Mouse (Mus musculus): ENCODE results near the gene Gm45521.
A peak's percentile ranks its signal among the peaks of the same experiment; 100 is the strongest.

Gene Gm45521

DNA sequence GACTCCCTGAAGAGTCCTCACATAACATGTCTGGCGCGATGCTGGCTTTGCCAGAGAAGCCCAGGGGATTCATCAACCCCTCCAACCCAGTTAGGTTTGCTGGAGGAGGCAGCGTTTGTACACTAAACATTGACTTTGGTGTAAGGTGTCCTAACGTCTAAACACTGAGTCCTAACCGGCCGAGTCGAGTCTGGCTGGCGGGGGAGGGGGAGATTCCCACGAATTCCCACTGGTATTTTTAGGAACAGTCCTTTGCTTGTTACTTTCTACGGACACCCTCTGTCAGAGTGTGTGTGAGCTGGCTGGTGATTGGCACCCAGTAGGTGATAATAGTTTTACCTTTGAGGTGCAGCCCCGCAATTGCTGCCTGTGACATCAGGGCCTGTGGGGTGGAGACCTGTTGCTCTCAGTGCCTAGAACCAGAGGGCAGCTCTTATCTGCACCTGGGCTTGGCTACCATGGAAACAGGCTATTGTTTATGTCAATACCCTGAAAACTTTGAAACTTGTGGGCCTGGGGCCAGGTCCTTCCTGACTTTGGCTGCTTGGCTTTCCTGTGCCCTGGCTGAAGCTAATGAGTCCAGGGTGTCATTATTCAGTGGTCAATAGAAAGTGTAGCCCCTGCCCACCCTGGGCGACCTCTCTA, 4.4 kb upstream of the Gm45521 start:
- DNase-seq (ENCODE audit: low spot score in 2 of 2) = no peak

DNA sequence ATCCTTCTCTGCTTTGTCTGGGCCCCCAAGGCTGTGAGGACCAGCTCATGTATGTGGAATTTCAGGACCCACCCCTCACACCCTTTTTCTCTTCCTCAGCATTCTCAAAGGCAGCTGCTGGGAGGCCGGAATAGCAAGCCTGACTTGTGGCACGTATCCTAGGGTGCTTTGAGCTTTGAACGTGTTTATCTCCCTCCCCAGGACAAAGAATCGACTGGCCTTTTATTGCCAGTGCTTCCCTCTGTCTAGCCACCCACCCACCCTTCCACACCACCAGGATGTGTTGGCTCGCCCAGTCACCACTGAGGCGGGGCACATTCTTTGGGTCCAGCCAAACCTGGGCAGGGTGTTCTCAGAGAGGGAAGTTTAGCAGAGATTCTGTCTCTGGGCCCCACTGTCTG, 3.0 kb upstream of the Gm45521 start:
- DNase-seq (ENCODE audit: low spot score in 2 of 2) = no peak

DNA sequence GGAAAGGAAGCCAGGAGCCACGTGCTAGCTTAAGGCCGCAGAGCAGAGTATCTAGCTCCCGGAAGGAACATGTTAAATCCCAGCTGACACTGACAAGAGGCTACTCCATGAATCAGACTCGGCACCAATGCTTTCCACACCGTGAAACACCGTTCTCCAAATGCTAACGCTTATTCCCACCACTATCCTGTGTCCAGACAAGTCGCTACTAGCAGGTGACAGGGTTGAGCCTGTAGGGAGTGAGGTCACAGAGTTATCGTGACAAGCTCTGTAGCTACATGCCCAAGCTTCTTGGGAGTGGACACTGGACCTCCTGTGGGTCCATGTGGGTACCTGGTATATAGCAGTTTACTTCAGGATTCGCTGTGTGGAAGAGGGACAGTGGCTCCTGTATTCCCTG, 661 bp upstream of the Gm45521 start:
- DNase-seq (ENCODE audit: low spot score in 2 of 2) = no peak

DNA sequence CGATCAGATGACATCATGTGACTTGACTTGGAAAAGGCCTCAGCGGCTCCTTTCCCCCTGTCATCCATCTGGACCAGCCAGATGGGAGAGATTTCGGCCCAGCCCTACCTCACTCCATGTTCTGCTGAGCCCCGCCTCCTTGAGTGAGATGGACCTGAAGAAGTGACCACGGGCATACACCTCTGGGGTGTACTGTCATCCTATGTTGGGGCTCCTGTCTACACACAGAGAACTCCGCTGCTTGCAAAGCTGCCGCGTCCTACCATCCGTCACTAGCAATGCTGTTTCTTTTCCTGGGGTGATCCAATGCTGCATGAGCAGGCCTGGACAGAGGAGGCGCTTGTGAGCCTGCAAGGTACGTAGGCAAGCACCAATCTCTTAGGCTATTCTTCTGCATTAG, 3.5 kb downstream of the Gm45521 start:
- DNase-seq (ENCODE audit: low spot score in 2 of 2) = peak; percentile 30 to 33

DNA sequence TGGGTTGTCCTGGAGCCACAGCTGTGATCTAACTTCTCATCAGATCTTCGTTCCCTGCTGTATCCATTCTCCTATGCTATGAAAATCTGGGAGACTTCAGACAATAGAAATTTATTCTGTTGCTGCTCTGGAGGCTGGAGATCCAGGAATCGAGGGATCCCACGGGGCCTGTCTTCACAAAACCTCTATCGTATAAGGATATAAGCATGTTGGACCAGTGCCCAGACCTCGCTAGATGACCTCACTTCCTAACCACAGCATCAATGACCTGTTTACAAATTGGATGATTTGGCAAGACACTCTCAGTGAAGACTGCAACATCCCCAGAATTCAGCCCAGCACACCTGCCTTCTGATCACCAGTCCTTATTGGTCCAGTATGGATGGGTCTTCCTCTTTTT, 4.6 kb downstream of the Gm45521 start:
- DNase-seq (ENCODE audit: low spot score in 2 of 2) = no peak

DNA sequence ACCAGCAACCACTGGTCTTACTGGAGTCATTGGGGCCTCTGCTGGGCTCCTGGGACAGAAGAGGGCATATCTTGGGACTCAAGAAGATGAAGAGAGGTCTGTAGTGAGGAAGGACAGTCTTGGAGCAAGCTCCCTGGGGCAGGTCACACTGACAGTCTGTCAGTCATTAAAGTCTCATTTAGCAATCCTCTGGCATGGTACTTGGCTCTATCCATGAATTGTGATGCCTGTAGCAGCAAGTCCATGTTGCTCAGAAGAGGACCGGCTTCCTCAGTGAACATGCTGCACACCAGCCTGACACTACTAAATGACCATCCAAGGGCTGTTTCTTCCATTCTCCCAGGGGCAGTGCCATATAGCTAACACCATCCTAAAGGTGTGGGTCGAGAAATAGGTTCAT, 5.5 kb downstream of the Gm45521 start:
- DNase-seq (ENCODE audit: low spot score in 2 of 2) = no peak

DNA sequence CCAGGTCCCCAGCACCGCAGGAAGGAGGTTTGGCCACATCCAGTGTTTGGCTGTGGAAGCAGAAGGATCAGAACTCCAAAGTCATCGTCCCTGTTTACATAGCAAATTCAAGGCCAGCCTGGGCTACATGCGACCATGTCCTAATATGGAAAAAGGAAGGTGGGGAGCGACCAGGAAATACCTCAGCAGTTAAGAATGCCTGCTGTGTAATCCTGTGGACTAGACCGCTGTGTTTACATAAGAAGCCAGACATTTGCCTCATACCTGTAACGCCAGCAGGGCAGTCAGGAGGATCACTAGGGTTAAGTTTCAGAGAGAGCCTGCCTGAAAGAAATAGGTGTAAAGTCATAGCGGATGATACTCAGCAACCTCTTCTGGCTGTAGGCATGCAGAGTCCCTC, 6.1 kb downstream of the Gm45521 start:
- DNase-seq (ENCODE audit: low spot score in 2 of 2) = no peak

DNA sequence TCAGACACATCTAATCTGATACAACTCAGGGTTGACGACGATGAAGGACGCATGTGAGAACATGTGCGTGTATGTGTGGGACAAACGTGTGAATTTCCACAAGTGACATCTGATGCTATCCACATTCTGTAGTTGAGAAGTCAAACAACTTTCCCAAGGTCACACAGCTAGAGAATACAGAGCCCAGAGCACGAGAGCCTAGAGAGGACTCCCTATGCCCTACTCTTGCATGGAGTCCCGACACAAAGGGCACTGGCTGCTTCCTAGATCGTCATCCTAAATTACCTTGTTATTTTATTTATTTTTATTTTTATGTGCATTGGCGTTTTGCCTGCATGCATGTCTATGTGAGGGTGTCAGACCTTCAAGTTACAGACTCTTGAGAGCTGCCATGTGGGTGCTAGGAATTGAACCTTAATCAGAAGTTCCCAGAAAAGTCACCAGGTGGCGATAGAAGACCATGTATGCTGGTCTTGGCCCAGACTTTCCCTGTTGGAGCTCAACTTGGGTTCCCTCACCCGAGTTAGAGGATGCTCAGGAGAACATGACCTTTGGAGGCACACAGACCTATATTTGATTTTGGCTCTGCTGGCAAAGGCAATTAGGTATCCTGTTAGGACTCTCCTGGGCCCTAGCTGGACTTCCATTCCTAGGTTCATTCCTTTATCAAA, 7.3 kb downstream of the Gm45521 start:
- DNase-seq (ENCODE audit: low spot score in 2 of 2) = peak; percentile 27 to 64

DNA sequence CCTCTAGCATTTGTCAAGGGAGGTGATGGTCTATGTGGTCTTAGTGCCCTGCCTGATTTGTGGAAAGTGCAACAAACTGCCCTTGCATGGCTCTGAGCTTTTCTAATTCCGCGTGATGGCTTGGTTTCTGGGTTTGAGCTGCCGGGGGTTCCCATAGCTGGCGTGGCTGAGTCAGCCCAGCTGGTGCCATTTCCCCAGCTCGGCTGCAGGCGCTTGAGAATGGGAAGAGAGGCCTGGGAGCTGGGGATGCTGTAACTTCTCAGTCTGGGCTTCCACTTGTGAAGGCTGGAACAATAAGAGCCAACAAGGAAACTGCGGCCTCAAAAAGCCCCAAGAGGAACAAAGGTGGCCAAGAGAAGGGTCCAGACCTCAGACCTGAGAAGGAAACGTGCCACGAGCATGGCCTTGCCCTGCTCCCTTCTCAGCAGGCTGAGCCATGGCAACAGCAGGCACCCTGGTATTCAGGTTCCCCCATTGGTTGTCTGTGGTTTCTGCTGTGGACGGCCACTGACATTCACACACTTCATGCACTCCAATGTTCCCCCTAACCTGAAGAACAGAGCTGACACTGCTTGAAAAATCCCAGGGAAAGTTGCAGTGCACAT, 14.9 kb downstream of the Gm45521 start:
- DNase-seq (ENCODE audit: low spot score in 2 of 2) = no peak

DNA sequence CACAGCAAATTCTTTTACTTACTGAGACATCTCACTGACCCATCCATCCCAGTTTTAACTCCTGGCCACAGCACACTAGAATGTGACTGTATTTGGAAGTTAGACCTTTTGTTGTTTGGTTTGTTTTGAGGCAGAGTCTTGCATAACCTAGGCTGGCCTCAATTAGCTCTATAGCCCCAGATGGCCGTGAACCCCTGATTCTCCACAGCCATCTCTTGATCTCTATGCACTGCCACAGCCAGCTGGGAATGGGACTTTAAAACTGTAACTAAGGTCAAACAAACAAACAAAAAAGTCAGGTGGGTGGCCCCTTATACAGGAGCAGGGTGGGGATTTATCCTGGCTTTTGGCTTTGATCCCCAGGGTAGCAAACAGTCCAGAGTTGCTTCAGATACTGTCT, 17.6 kb downstream of the Gm45521 start:
- DNase-seq (ENCODE audit: low spot score in 2 of 2) = no peak

DNA sequence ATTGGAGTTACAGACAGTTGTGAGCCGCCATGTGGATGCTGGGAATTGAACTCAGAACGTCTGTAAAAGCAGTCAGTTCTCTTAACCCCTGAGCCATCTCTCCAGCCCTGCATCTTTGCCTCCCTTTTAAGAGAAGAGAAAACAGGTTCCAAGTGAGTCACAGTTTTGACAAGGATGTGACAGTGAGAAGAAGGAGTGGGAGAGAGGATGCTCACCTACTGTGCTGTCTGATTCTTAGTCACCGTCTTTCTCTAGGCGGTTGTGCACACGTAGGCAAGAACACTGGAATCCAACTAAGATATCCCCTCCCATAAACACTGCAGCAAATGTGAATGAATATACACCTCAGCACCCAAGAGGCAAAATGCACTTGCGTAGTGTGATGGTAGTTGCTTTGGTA, 18.1 kb downstream of the Gm45521 start:
- DNase-seq (ENCODE audit: low spot score in 2 of 2) = no peak

DNA sequence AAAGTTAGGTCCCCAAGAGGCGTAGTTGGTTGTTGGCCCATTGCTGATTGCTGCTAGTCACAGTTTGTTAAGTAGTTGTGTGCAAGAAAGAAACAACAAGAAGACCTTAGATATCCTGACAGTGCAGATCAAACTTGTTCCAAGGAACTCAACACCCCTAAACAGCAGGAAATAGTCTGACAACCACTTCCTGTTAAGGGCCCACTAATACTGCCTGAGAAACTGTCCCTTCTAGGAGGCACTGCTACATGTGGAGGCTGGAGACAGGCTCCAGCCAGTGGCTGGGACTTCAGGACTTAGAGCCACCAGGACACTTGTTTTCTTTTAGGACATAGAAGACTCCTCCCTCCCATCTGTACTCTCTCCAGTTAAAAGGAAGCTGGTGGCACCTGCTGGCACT, 20.4 kb downstream of the Gm45521 start:
- DNase-seq (ENCODE audit: low spot score in 2 of 2) = no peak

DNA sequence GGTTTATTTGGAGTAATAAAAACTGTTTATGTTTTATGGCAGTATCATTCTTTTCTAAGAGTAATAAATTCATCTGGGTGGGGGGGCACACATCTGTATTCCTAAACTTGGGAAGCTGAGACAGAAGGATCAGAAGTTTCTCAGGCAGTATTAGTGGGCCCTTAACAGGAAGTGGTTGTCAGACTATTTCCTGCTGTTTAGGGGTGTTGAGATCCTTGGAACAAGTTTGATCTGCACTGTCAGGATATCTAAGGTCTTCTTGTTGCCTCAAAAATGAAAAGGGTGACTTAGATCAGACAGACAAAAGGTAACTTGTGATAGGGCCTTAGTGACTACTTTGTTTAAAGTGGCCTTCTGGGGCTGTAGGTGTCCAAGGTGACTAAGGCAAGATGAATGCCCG, 21.1 kb downstream of the Gm45521 start:
- no peak for DNase-seq (ENCODE audit: low spot score in 2 of 2)

DNA sequence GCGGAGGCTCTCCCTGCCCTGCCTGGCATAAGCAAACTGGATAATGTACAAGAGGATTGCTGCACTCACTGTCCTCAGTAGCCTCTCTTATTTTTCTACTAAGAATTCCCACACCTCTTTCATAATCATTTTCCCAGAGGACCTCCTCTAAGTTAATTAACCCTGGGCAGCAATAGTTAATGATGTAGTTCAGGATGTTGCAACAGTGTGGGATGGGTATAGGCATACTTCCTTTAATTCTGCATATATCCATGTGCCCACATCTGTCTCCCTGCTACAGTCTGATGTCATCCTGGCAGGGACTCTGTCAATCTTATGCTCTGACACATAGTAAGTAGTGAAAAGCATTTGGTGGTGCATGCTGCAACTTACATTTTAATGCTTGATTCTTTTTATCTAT, 24.1 kb downstream of the Gm45521 start:
- no peak for DNase-seq (ENCODE audit: low spot score in 2 of 2)

DNA sequence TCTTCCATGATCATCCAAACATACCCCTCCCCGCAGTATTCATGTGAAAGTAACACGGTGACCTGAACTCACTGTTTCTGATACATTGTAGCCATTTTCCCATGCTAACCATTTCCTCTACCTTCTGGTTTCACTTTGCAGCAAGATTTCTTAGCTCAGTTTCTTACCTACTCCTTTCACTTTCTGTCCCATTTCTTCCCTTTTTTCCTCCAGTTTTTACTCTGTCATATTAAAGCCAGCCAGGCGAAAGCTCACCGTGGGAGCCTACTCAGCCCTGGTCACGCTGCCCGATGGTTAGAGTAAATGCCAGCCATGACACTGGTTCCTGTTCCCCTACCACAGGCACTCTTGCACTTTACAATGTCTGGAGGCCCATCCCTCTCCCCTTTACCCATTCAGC, 29.8 kb downstream of the Gm45521 start:
- DNase-seq (ENCODE audit: low spot score in 2 of 2) = no peak

DNA sequence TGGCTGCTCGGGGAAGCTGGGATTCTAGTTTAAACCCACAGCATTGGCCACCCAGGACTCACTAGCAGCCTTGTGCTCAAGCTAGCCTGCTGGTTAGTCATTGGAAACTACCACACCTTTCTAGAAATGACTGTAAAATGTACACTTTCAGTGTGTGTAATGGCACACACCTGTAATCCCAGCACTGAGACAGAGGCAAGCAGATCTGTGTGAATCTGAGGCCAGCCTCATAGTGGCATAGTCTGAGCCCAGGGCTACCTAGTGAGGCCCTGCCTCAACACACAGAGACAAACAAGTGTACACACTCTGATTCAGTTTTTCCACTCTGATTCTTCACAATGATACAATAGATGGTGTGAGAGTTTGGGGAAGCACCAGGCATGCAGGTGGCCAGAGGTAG, 32.3 kb downstream of the Gm45521 start:
- no peak for DNase-seq (ENCODE audit: low spot score in 2 of 2)

DNA sequence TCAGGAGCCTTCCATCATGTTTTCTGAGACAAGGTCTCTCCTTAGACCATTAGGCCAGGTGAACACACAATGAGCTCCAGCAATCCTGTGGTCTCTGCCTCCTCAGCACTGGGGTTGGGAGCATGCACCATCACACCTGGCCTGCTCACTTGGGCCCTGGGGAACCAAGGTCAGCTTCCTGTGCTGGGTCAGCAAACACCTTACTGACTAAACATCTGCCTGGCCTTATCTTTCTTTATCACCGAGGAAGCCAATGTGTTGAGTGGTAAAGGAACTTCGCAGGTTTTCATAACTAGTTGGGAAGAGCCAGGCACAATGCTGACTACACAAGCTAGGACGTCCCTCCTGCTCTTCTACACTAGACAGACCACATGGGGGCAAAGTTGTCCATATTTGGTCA, 32.9 kb downstream of the Gm45521 start:
- no peak for DNase-seq (ENCODE audit: low spot score in 2 of 2)

DNA sequence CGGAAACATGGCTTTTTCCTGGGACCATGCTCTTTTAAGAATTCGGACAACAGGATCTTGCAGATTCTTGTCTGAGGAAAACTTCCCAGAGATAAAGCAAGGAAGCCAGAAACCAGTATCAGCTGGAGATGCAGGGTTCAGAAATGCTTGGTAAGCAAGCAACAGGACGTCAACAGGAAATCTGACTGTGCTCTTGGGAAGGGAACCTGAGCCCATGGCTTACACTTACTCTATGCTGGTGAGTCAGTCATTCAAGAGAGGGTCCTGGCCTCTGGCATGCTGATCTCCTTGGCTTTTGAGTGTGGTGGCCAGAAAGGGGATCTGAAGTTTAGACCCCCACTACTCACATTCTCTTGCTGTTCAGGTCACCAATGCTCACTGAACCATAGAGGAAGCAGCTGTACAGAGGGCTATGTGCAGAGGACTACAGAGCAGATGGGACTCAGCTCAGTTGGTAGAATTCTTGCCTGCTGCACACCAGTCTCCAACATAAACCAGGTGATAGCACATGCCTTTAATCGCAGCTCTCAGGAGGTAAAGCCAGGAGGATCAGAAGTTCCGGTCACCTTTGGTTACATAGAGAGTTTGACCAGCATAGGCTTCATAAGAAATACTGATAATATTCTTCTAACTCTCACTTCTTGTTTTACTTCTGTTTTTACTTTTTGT, 34.2 kb downstream of the Gm45521 start:
- DNase-seq (ENCODE audit: low spot score in 2 of 2) = no peak

DNA sequence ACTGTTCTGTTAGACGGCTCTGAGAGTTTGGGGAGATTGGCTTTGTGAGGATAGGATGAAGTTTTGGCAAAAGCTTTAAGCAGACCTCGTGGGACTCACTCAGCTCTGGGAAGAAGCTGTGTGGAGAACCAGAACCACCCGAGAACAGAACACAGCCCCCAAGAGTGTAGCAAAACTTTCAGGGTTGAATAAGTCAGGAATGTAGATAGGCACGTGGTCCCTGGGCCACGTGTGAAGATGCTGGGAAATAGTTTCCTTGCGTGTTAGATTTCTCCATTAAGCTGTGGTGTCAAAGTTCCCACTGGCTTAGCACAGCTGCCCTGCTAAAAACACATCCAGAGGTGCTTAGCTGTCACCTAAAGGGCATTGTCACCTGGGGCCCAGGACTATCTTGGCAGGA, 35.1 kb downstream of the Gm45521 start:
- no peak for DNase-seq (ENCODE audit: low spot score in 2 of 2)

DNA sequence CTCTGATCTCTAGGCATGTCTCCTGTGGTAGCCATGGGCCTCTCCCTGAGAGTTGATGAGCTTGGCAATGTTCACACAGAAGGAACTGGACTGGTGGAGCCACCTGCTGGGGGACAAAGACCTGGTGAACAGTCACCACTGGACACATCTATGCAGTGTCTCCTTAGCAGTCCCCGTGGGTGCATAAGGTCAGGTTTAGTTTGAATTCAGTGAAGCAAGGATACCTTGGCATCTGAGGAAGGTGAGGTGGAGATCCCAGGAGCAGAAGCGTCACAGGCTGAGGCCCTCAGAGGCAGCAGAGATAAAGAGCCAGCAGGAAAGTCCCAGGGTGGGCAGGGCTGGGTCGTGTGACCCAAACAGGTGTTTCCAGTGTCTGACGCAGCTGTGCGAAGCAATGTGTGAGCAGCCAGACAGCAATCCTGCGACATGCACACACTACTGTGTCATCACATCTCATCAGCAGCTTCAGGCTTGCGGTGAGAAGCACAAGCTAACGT, 37.2 kb downstream of the Gm45521 start, which contains the start of gene Dnase1l3:
TSS of gene Dnase1l3 (minus strand) at position 303 of the 497 bp plus-strand sequence.
- DNase-seq (ENCODE audit: low spot score in 2 of 2) = no peak

DNA sequence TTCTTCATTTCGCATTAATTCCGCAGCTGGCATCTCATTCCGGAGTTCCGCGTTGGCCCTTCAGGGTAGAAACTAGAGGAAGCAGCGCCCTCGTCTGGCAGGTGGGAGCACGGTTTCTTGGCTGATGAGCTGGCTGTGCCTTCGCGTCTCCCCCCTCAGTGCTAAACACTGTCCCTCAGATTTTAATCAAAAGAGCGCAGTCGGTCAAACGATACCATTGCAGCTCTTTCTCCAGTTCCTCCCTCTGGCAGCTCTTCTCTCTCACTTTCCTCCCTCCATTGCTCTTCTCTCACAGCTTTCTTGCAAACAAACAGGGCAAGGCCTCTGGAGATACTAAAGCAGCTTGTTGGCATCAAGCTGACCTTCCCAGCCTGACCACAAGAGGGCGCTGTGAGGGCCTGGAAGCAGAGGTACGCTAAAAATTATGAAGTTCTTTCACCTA, 40.2 kb downstream of the Gm45521 start:
- DNase-seq (ENCODE audit: low spot score in 2 of 2) = peak; percentile 89 to 91

DNA sequence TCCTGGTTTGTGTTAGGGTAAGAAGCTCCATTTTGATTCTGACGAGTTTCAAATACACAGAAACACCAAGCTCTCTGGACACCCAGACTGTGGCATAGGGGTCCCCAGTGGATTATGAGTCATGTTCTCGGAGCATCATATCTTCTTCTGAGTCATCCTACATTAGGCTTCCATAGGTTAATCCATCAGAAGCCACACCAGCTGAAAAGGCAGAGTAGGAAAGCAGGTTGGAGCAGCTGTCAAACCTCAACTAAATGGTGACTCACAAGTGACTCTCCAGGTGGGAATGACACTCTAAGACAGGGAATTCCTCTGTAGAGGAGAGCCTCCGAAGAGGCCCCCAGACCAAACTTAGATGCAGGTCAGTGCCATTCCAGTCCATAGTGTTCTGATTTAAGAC, 41.9 kb downstream of the Gm45521 start:
- no peak for DNase-seq (ENCODE audit: low spot score in 2 of 2)

DNA sequence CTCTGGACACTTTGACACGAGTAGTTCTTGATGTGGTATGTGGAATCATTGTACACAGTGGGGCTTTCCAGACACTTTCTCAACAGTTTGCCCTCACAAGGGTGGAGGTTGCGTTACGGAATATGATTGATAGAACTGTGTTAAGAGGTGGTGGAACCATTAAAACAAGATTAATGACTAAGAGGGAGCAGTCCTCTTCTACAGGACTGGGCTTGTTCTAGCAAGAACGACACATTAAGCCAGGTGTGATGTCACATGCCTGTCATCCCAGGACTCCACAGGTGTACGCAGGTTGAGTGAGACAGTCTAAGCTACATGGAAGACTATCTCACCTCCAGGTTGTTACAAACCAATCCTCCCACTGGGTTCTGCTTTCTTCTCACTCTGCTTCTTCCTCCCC, 42.3 kb downstream of the Gm45521 start:
- DNase-seq (ENCODE audit: low spot score in 2 of 2) = no peak
